Mouse (Mus musculus): ENCODE results near the gene Adprh. TPM values are rescaled to one million over a fixed set of nuclear protein-coding genes. Genes with fewer than 3 reads are reported as not detected.

The Adprh gene
- total and polyA plus RNA-seq, 3 experiments = 23.4 to 27.9 (median 25.2) TPM

DNA sequence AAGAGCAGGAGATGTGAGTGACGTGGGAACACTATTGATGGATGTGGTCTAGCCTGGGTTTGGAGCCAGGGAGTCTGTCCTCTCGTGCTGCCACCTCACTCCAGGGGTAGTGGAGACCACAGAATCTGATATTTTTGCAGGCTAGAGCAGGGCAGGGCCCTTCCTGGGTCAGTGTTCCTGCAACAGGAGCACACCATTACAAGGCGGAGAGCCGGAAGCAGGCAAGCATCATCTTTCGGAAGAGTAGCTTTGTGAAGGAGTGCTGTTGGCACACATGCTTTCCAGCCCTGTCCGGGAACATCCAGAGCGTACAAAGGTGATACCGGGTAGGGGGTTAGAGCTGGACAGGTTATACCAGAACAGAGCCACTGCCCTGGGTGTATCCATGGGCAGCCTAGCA is 19.0 kb downstream of the Adprh start:
- intact Hi-C loops (cut with DNase I) = loop anchor here (2.0 to 5.0 kb wide), 2 partner anchors 19 to 41 kb away; partner anchors contain the start of gene Adprh
- no peak for DNase-seq

DNA sequence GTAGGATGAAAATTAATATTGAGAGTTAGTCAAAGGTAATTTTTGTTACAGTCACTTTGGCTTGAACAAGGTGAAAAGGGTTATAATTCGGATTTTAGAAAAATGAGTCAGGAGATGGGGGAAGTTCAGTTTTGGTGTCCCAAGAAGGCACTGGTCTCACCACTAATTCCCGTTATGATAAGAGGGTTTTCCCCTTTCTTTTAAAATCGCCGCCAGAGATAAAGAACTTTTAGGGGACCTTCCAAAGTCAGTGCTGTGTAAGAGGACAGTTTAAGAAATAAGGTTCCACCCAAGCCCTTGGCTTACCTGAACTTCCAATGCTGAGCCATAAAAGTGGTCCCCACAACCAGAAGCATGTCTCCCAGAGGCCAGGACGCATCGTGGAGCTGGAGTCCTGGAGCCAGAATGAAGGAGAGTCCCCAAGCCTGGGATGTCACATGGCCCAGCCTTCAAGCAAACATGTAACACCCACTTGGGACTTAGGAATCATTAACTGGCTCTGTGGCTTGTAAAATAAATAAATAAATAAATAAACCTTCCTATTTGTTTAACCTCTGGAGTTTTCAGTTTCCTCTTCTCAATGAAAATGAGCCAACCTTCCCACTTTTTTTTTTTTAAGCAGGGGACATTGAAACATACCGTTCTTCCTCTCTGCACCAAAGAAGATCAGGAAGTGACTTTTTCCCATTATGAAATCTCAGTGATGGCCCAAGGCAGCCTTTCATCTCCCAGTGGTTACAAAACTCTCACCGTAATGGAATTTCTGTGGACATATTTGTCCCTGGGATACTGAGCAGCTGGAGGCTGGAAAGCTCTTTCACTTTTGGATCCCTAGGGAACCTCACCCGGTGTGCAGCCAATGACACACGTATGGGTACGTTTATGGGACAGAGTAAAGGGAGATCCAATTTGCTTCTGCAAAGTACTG is 19.7 kb downstream of the Adprh start, which contains the start of gene Pla1a:
Gene Pla1a (minus strand): TSS at position 648 of the 928 bp plus-strand sequence.
- 0 out of 2 replicates have a peak, but pooled peaks have one; percentile 44 for TF ChIP-seq POLR2A (IDR thresholded peaks at IDR 0.05; ENCODE audit: insufficient read depth, low read depth, low read length)
- TF ChIP-seq CTCF (IDR thresholded peaks at IDR 0.05) = no peak
- Histone ChIP-seq H3K9ac (ENCODE audit: low read depth, low read length) (peak within 1 kb of the TSS; percentile 57), H3K27ac (peak within 1 kb of the TSS; percentile 51), H3K4me1 (ENCODE audit: control insufficient read depth, insufficient read depth, low read length) (peaks cover 7% of the 10 kb centered on the region), H3K79me2 (replicated peaks; ENCODE audit: control insufficient read depth, insufficient read depth, low read length) (no peaks in the 10 kb centered on the region), H3K36me3 (ENCODE audit: control insufficient read depth, insufficient read depth, low read length) (no peaks in the 10 kb centered on the region), H3K4me3 (no peak within 1 kb of the TSS; the same call in 1 of the 2 replicates), H3K27me3 (ENCODE audit: control insufficient read depth, insufficient read depth, low read length) (no peaks in the 10 kb centered on the region)
- peak in 1 of 2 experiments; percentile 29 for DNase-seq
- intact Hi-C loops (cut with DNase I) = loop anchor here (2.0 to 5.0 kb wide), 2 partner anchors 20 to 40 kb away; partner anchors contain the start of gene Adprh
- 53% methylated on average over 11 of the region's 11 CpGs for WGBS

More for the DNA sequence above, 19.0 kb downstream of the Adprh start:
- Histone ChIP-seq H3K79me2 (replicated peaks; ENCODE audit: control insufficient read depth, insufficient read depth, low read length) (no peaks in the 10 kb centered on the region), H3K4me1 (ENCODE audit: control insufficient read depth, insufficient read depth, low read length) (peaks cover 7% of the 10 kb centered on the region), H3K27ac (no peak overlapping the region; the same call in 1 of the 2 replicates), H3K36me3 (ENCODE audit: control insufficient read depth, insufficient read depth, low read length) (no peaks in the 10 kb centered on the region), H3K27me3 (ENCODE audit: control insufficient read depth, insufficient read depth, low read length) (no peaks in the 10 kb centered on the region), H3K4me3 (no peak overlapping the region), H3K9ac (ENCODE audit: low read depth, low read length) (no peak overlapping the region)
- 91% methylated on average over 8 of the region's 8 CpGs for WGBS
- TF ChIP-seq CTCF (IDR thresholded peaks at IDR 0.05) (no peak), POLR2A (IDR thresholded peaks at IDR 0.05; ENCODE audit: insufficient read depth, low read depth, low read length) (no peak), EP300 (IDR thresholded peaks at IDR 0.05; ENCODE audit: insufficient read depth, low read depth, low read length) (no peak)

DNA sequence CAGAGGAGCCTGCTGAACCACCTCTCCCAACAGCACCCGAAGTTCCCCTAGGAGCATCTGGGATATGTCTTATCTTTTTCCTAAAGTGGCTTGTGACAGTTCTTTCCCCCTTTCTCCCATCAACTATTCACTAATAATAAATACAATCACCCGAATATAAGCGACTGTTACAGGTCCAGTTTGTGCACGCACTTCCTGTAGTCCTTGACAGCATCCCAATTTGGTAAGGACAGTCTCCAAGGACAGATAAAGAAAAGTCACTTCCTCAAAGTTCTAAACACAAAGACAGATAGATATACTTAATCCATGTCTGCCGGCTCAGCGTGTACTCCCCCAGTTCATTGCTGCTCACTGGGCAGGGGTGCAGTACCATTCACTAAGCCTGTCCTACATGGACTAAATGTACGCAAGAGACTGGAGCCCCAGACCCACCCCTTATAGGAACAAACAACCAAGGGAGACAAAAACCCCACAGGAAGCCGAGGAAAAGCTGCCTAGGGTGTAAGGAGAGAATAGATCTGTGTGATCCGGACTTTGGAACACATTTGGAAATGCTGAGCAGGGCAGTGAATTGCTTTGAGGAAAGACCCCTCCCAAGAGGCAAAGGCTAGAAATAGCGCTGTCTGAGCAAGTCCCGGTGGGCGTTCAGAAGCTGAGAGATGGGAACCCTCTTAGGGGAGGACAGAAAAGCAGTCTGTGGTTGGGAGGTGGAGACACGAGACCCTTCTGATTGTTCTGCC is 20.9 kb downstream of the Adprh start:
- WGBS = 24% methylated on average over 13 of the region's 13 CpGs
- H3K79me2 ChIP-seq (replicated peaks; ENCODE audit: control insufficient read depth, insufficient read depth, low read length) = no peaks in the 10 kb centered on the region
- peaks cover 7% of the 10 kb centered on the region for H3K4me1 ChIP-seq (ENCODE audit: control insufficient read depth, insufficient read depth, low read length)
- intact Hi-C loops (cut with DNase I) = loop anchor here (2.0 to 5.0 kb wide), 2 partner anchors 21 to 39 kb away; partner anchors contain the start of gene Adprh
- DNase-seq = peak; percentile 21 to 35
- H3K27ac ChIP-seq = peak overlapping the region; percentile 51
- no peaks in the 10 kb centered on the region for H3K27me3 ChIP-seq (ENCODE audit: control insufficient read depth, insufficient read depth, low read length)
- peak overlapping the region; percentile 57; the same call in 1 of the 2 replicates for H3K9ac ChIP-seq (ENCODE audit: low read depth, low read length)
- no peaks in the 10 kb centered on the region for H3K36me3 ChIP-seq (ENCODE audit: control insufficient read depth, insufficient read depth, low read length)
- TF ChIP-seq POLR2A (IDR thresholded peaks at IDR 0.05; ENCODE audit: insufficient read depth, low read depth, low read length) (peak; percentile 47; the same call in 1 of the 2 replicates), CTCF (IDR thresholded peaks at IDR 0.05) (no peak), EP300 (IDR thresholded peaks at IDR 0.05; ENCODE audit: insufficient read depth, low read depth, low read length) (no peak)
- H3K4me3 ChIP-seq = peak overlapping the region; percentile 5; the same call in 1 of the 2 replicates

DNA sequence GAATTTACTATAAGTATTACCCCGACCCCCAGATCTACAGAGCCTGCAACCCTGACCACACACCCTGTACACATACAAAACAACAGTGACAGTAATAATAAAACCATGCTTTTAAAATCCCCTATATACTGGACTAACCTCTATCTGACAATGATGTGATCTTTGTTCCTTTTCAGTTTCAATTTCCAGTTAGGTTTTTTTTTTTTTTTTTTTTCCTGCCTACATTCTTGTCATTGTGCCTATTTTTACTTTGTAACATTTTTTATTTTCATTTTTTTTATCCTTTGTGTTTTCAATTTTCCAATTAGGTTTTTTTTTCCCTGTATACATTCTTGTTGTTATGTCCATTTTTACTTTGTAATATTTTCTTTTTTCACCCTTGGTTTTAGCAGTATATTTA is 26.7 kb downstream of the Adprh start:
- Histone ChIP-seq H3K4me3 (no peak overlapping the region), H3K36me3 (ENCODE audit: control insufficient read depth, insufficient read depth, low read length) (no peaks in the 10 kb centered on the region), H3K27ac (no peak overlapping the region), H3K27me3 (ENCODE audit: control insufficient read depth, insufficient read depth, low read length) (no peaks in the 10 kb centered on the region), H3K79me2 (replicated peaks; ENCODE audit: control insufficient read depth, insufficient read depth, low read length) (no peaks in the 10 kb centered on the region), H3K9ac (ENCODE audit: low read depth, low read length) (no peak overlapping the region), H3K4me1 (ENCODE audit: control insufficient read depth, insufficient read depth, low read length) (no peaks in the 10 kb centered on the region)
- TF ChIP-seq CTCF (IDR thresholded peaks at IDR 0.05) (no peak), EP300 (IDR thresholded peaks at IDR 0.05; ENCODE audit: insufficient read depth, low read depth, low read length) (no peak), POLR2A (IDR thresholded peaks at IDR 0.05; ENCODE audit: insufficient read depth, low read depth, low read length) (no peak)
- no peak for DNase-seq
- intact Hi-C loops (cut with DNase I) = no loop called here
- WGBS = 89% methylated on average over 1 of the region's 1 CpGs

DNA sequence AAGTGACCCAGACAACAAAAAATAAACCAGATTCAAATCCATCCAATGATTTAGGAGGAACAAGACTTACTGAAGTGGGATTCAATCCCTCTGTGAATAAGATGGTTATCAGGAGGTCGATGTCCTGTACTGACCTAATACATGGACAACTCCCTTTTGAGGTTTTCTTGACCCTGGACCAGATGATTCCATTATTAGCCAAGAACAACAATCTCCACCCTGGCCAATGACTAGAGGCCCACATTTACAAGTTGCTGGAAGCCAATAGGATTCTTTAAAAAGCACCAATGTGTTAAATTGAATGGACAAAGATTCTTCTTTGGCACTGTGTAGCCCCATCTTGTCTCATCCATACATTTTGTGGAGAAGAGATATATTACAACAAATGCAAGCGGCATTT is 27.1 kb downstream of the Adprh start:
- no peaks in the 10 kb centered on the region for H3K27me3 ChIP-seq (ENCODE audit: control insufficient read depth, insufficient read depth, low read length)
- no peaks in the 10 kb centered on the region for H3K4me1 ChIP-seq (ENCODE audit: control insufficient read depth, insufficient read depth, low read length)
- H3K27ac ChIP-seq = no peak overlapping the region
- WGBS = 65% methylated on average over 2 of the region's 2 CpGs
- intact Hi-C loops (cut with DNase I) = no loop called here
- no peak overlapping the region for H3K9ac ChIP-seq (ENCODE audit: low read depth, low read length)
- H3K79me2 ChIP-seq (replicated peaks; ENCODE audit: control insufficient read depth, insufficient read depth, low read length) = no peaks in the 10 kb centered on the region
- TF ChIP-seq EP300 (IDR thresholded peaks at IDR 0.05; ENCODE audit: insufficient read depth, low read depth, low read length) (no peak), CTCF (IDR thresholded peaks at IDR 0.05) (no peak), POLR2A (IDR thresholded peaks at IDR 0.05; ENCODE audit: insufficient read depth, low read depth, low read length) (no peak)
- DNase-seq = no peak
- H3K4me3 ChIP-seq = no peak overlapping the region
- no peaks in the 10 kb centered on the region for H3K36me3 ChIP-seq (ENCODE audit: control insufficient read depth, insufficient read depth, low read length)

All from heart, adult 2 months (tissue).